Mouse (Mus musculus) adrenal gland, postnatal 14 days (tissue): Measurements from ENCODE around the gene Mier1. TPM values are rescaled to one million over a fixed set of nuclear protein-coding genes. Genes with fewer than 3 reads are reported as not detected.

Source experiments
- DNase-seq: peaks from one replicate; pipeline ENCODE4 v3.0.0; 2021; ENCODE audit warnings: mixed read lengths
- long read RNA-seq, 2 experiments: library from polyadenylated mRNA; stranded (forward); transcript quantifications; one replicate each; pipeline ENCODE4 v2.0.0; 2021
- total RNA-seq: library from RNA; stranded (reverse); gene quantifications from 2 replicates; pipeline ENCODE4 v1.2.3, GENCODE M21; 2021

Gene Mier1
- 68.2 and 71.1 TPM in 2 replicates for total RNA-seq
- long read RNA-seq, experiment 1, full-length matches to known transcripts, result 2 of 8 reads
- long read RNA-seq, experiment 1, partial matches to known transcripts, result 0 of 8 reads
- long read RNA-seq, experiment 1, other reads (novel, unspliced or antisense), result 6 of 8 reads
- long read RNA-seq, experiment 2, full-length matches to known transcripts, result 2 of 3 reads
- long read RNA-seq, experiment 2, partial matches to known transcripts, result 0 of 3 reads
- long read RNA-seq, experiment 2, other reads (novel, unspliced or antisense), result 1 of 3 reads

- DNase-seq, result peak; percentile 99
These were observed at the start of gene Mier1, which contains the start of gene Wdr78 for GRCm38 (mm10) chr4:103114184-103115111. TSS of gene Mier1 (plus strand) at chr4:103114390. TSS of gene Wdr78 (minus strand) at chr4:103114555.

- DNase-seq, result no peak
These were observed 49.8 kb upstream of the Mier1 start for GRCm38 (mm10) chr4:103064421-103064820.

- no peak for DNase-seq
These were observed 49.2 kb upstream of the Mier1 start for GRCm38 (mm10) chr4:103064976-103065375.

GRCm38 (mm10) chr4:103067906-103068655 lies 46.1 kb upstream of the Mier1 start:
- DNase-seq, result no peak

- no peak for DNase-seq
These were observed 43.6 kb upstream of the Mier1 start for GRCm38 (mm10) chr4:103070631-103071030.

- no peak for DNase-seq
These were observed 29.0 kb upstream of the Mier1 start for GRCm38 (mm10) chr4:103085237-103085636.

- DNase-seq, result no peak
These were observed 18.3 kb upstream of the Mier1 start for GRCm38 (mm10) chr4:103095921-103096320.

GRCm38 (mm10) chr4:103098532-103098931 lies 15.7 kb upstream of the Mier1 start:
- no peak for DNase-seq

GRCm38 (mm10) chr4:103112651-103113050 lies 1.5 kb upstream of the Mier1 start:
- DNase-seq, result no peak

GRCm38 (mm10) chr4:103113402-103113801 lies 788 bp upstream of the Mier1 start:
- no peak for DNase-seq

- DNase-seq, result no peak
These were observed 4.7 kb downstream of the Mier1 start for GRCm38 (mm10) chr4:103118888-103119228.

GRCm38 (mm10) chr4:103119229-103120027 lies 5.2 kb downstream of the Mier1 start:
- DNase-seq, result peak; percentile 91

- DNase-seq, result no peak
These were observed 5.8 kb downstream of the Mier1 start for GRCm38 (mm10) chr4:103120028-103120384.

GRCm38 (mm10) chr4:103120395-103120794 lies 6.2 kb downstream of the Mier1 start:
- DNase-seq, result no peak

- no peak for DNase-seq
These were observed 6.7 kb downstream of the Mier1 start for GRCm38 (mm10) chr4:103120874-103121389.

GRCm38 (mm10) chr4:103123086-103123485 lies 8.9 kb downstream of the Mier1 start:
- no peak for DNase-seq

- no peak for DNase-seq
These were observed 9.4 kb downstream of the Mier1 start for GRCm38 (mm10) chr4:103123606-103124005.

GRCm38 (mm10) chr4:103126533-103126932 lies 12.3 kb downstream of the Mier1 start:
- no peak for DNase-seq

- no peak for DNase-seq
These were observed 22.8 kb downstream of the Mier1 start for GRCm38 (mm10) chr4:103136946-103137345.

GRCm38 (mm10) chr4:103146339-103146738 lies 32.1 kb downstream of the Mier1 start:
- DNase-seq, result peak; percentile 85

- peak; percentile 59 for DNase-seq
These were observed 37.8 kb downstream of the Mier1 start for GRCm38 (mm10) chr4:103151946-103152345.

- DNase-seq, result no peak
These were observed 44.6 kb downstream of the Mier1 start for GRCm38 (mm10) chr4:103158781-103159180.
